Mouse (Mus musculus) embryonic facial prominence, embryonic 15.5 days (tissue): ENCODE measurements around the gene Rmnd5b. TPM values are rescaled to one million over a fixed set of nuclear protein-coding genes. Genes with fewer than 3 reads are reported as not detected.

Source experiments
- ATAC-seq: fragments of 200-750 bp; cut with Nextera tagmentation; 2 replicates; pipeline ENCODE4 v1.8.0; 2017; ENCODE audit warnings: low read depth, moderate TSS enrichment; ENCODE audit not compliant: insufficient number of reproducible peaks, low FRiP score, low TSS enrichment
- H3K27ac ChIP-seq: fragments of 300-500 bp; sonication (generic); replicated peaks from 2 replicates; pipeline ENCODE4 v1.5.1; 2015; ENCODE audit warnings: mild to moderate bottlenecking, inconsistent platforms
- H3K27me3 ChIP-seq: fragments of 300-500 bp; sonication (generic); 2 replicates; pipeline ENCODE4 v1.6.1; 2015; ENCODE audit warnings: inconsistent platforms
- H3K36me3 ChIP-seq: fragments of 300-500 bp; sonication (generic); 2 replicates; pipeline ENCODE4 v1.6.1; 2015; ENCODE audit warnings: mild to moderate bottlenecking, inconsistent platforms
- H3K4me1 ChIP-seq: fragments of 300-500 bp; sonication (generic); 2 replicates; pipeline ENCODE4 v1.6.1; 2015; ENCODE audit warnings: inconsistent platforms
- H3K4me2 ChIP-seq: fragments of 300-500 bp; sonication (generic); replicated peaks from 2 replicates; pipeline ENCODE4 v1.6.1; 2015; ENCODE audit warnings: mild to moderate bottlenecking, inconsistent platforms
- H3K4me3 ChIP-seq: fragments of 300-500 bp; sonication (generic); replicated peaks from 2 replicates; pipeline ENCODE4 v1.5.1; 2015; ENCODE audit warnings: mild to moderate bottlenecking, inconsistent platforms
- H3K9ac ChIP-seq: fragments of 300-500 bp; sonication (generic); 2 replicates; pipeline ENCODE4 v1.6.1; 2015; ENCODE audit warnings: inconsistent platforms
- H3K9me3 ChIP-seq: fragments of 300-500 bp; sonication (generic); replicated peaks from 2 replicates; pipeline ENCODE4 v1.6.1; 2016; ENCODE audit warnings: inconsistent platforms
- WGBS: fragments of 180-500 bp; shearing (Covaris S2); methylation state at CpG from one replicate; pipeline ENCODE4 v1.1.7; 2015; 5-methylcytosine and 5-hydroxymethylcytosine counted together
- polyA plus RNA-seq: library from polyadenylated mRNA; unstranded; fragments of >200 nt; fragmentation: Nextera tagmentation; extraction: Ambion mirVana; gene quantifications from 2 replicates; pipeline ENCODE4 v1.2.1, GENCODE M21; 2015

Gene Rmnd5b
- polyA plus RNA-seq, 1 experiment from 2014 or later: 53.1 TPM

DNA sequence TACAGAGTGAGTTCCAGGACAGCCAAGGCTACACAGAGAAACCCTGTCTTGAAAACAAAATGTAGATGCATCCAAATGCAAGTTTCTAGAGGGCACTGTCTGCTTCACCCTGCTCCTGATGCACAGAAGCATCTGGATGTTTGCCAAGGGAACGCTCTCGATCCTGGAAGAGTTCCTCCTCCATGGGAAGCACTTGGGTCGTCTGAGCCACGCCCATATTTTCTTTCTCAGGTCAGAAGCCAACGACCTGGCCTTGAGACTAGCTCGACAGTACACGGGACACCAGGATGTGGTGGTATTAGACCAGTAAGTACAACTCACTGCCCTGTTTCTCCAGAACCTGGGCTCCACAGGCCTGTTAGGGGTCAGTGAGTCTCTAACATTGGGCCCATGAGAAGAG, 44.5 kb downstream of the Rmnd5b start:
- no peak overlapping the region for H3K27ac ChIP-seq
- no peaks in the 10 kb centered on the region for H3K9me3 ChIP-seq
- no peak overlapping the region for H3K9ac ChIP-seq
- WGBS: 70% methylated on average over 7 of the region's 7 CpGs
- H3K4me2 ChIP-seq: no peak overlapping the region
- no peak for ATAC-seq
- peaks cover 89% of the 10 kb centered on the region for H3K36me3 ChIP-seq
- no peaks in the 10 kb centered on the region for H3K27me3 ChIP-seq
- no peak overlapping the region for H3K4me3 ChIP-seq
- 0 out of 2 replicates have a peak, but pooled peaks cover 5% of the 10 kb centered on the region for H3K4me1 ChIP-seq

DNA sequence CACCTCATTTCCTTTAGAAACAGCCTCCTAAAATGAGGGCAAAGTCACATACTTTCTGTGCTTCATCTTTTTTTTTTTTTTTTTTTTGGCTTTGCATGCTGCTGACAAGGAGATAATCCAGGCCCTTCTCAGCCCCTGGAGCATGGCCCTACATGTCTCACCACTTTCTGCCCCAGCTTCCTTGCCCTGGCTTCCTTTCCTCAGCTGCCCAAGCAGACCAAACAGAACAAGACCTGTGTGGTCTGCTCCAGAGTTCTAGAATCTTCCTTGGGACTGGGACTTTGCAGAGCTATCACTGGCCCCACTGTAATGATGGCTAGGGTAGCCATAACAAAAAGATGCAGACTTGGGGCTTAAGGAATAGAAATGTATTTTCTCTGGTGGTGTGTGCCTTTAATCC, 45.7 kb downstream of the Rmnd5b start:
- Histone ChIP-seq H3K4me2 (no peak overlapping the region), H3K27me3 (no peaks in the 10 kb centered on the region), H3K27ac (no peak overlapping the region), H3K36me3 (peaks cover 77% of the 10 kb centered on the region), H3K4me3 (no peak overlapping the region), H3K4me1 (peaks cover 15% of the 10 kb centered on the region; the same call in 1 of the 2 replicates), H3K9ac (no peak overlapping the region), H3K9me3 (no peaks in the 10 kb centered on the region)
- ATAC-seq: no peak

DNA sequence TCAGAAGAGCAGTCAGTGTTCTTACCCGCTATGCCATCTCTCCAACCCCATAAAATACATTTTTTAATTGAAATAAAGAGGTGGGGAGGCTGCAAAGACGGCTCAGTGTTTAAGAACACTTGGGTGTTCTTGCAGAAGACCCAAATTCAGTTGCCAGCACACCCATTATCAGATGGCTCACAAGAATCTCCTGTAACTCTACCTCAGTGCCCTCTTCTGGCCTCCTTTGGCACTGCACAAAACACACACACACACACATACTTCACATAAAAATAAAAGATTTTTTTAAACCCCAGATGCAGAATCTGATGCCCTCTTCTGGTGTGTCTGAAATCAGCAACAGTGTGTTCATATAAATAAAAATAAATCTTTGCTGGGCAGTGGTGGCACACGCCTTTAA, 46.9 kb downstream of the Rmnd5b start:
- H3K4me3 ChIP-seq: no peak overlapping the region
- no peaks in the 10 kb centered on the region for H3K27me3 ChIP-seq
- peaks cover 70% of the 10 kb centered on the region for H3K36me3 ChIP-seq
- ATAC-seq: no peak
- H3K27ac ChIP-seq: no peak overlapping the region
- H3K4me1 ChIP-seq: peaks cover 19% of the 10 kb centered on the region
- no peak overlapping the region for H3K9ac ChIP-seq
- H3K9me3 ChIP-seq: no peaks in the 10 kb centered on the region
- no peak overlapping the region for H3K4me2 ChIP-seq
- WGBS: 96% methylated on average over 3 of the region's 3 CpGs

DNA sequence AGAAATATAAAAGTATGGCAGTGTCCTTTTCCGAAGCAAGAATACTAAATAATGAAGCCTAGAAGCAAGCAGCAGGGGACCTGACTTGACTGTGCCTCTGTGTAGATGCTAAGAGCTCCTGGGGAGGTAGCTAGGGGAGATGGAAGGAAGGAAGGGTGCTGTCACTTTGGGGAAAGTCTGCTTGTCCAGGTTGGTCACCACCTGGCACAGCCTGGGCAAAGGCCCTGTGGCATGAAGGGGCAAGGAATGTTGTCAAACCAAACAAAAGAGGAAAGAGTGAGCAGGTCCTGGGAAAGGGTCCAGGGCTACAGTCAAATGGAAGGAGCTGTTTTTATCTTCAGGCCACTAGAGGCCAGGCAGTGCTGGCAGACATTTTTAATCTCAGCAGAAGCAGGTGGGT, 48.6 kb downstream of the Rmnd5b start:
- no peak overlapping the region for H3K4me3 ChIP-seq
- H3K4me2 ChIP-seq: no peak overlapping the region
- H3K27ac ChIP-seq: no peak overlapping the region
- H3K9ac ChIP-seq: no peak overlapping the region
- peaks cover 52% of the 10 kb centered on the region for H3K36me3 ChIP-seq
- 90% methylated on average over 1 of the region's 1 CpGs for WGBS
- no peaks in the 10 kb centered on the region for H3K27me3 ChIP-seq
- H3K4me1 ChIP-seq: peaks cover 28% of the 10 kb centered on the region
- no peaks in the 10 kb centered on the region for H3K9me3 ChIP-seq
- ATAC-seq: no peak

DNA sequence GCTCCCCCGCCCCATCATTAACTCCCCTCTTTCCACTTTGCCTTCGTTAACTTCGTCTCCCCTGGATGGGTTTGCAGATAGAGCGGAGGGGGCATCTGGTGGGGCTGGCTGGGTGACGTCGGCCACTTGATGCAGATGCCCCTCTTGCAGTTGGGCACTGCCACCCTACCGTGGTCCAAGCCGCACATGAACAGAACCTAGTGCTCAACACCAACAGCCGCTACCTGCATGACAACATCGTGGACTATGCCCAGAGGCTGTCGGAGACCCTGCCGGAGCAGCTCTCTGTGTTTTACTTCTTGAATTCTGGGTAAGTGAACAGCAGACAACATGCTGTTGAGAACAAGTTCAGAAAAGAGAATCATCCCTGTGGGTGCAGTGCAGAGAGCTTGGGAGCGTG, 49.3 kb downstream of the Rmnd5b start:
- WGBS: 90% methylated on average over 13 of the region's 13 CpGs
- H3K4me3 ChIP-seq: no peak overlapping the region
- peaks cover 28% of the 10 kb centered on the region for H3K4me1 ChIP-seq
- H3K27me3 ChIP-seq: no peaks in the 10 kb centered on the region
- H3K9me3 ChIP-seq: no peaks in the 10 kb centered on the region
- no peak for ATAC-seq
- no peak overlapping the region for H3K4me2 ChIP-seq
- H3K36me3 ChIP-seq: peaks cover 46% of the 10 kb centered on the region
- no peak overlapping the region for H3K9ac ChIP-seq
- no peak overlapping the region for H3K27ac ChIP-seq

DNA sequence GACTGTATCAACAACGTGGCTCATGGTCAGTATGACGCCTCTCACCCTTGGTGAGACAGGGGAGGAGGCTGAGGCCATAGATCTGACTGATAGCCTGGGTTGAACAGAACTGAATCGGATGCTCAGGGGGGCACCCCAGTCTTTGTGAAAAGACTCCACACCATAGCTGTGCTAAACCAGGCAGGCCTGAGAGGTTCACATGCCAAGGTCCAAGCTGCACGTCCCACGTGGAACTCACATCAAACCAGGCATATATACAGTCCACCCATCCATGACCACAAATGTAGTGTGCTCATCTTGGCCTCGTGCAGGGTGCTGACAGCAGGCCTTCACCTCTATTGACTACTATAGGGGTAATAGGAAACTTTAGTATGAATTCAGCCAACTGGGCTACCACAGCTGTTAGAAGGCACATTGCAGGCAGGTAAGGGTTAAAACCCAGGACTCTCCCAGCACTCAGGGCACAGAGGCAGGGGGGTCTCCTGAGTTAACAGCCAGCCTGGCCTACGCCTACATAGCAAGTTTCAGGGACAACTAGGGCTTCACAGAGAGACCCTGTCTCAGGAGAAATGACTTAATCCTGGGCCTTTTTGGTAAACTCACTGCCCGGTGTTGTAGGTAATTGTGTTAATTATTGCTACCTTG, 50.0 kb downstream of the Rmnd5b start:
- Histone ChIP-seq H3K27ac (no peak overlapping the region), H3K4me2 (peak overlapping the region; percentile 80), H3K27me3 (no peaks in the 10 kb centered on the region), H3K4me3 (peak overlapping the region; percentile 83), H3K36me3 (peaks cover 40% of the 10 kb centered on the region), H3K4me1 (peaks cover 28% of the 10 kb centered on the region), H3K9me3 (no peaks in the 10 kb centered on the region), H3K9ac (peak overlapping the region; percentile 72; the same call in 1 of the 2 replicates)
- ATAC-seq: no peak
- WGBS: 61% methylated on average over 8 of the region's 8 CpGs

DNA sequence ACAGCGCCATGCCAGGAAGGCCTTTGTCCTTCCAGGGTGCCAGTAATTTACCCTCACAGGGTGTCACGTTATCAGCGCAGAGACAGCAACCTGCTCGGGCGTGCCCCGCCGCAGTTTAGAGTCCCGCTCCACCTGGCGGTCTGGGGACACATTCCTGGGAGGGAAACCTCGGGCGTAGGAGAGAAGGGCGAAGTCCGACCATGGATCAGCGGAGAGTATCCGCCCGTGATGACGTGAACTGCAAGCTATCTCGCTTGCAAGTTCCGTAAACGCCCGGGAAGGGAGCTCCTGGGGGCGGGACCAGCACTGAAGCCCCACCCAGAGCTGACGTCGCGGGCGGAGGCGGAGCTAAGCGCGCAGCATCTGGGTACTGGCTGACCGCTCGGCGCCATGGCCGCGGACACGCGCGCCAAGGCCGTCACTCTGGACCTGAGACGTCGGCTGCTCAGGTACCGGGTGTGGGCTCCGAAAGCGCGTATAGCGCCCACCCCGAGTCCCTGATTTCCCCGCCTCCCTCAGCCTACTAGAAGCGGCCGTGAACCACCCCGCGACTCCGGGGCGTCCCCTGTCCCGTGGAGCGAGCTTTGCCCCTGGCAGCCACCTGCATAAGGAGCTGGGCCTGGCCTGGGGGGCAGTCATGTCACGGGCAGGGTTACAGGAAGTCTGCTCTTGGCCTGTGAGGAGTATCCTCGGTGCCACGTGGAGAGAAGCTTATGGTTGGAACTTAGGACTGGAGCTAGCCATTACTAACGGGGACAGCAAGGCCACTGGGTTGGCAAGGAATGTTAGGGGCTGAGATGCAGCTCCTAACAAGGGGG, 51.1 kb downstream of the Rmnd5b start, which contains the start of gene Phykpl:
Phykpl (plus strand) TSS at position 327 of the 818 bp plus-strand sequence.
- under 1% methylated on average over 59 of the region's 59 CpGs for WGBS
- Histone ChIP-seq H3K27me3 (no peaks in the 10 kb centered on the region), H3K4me2 (peak within 1 kb of the TSS; percentile 80), H3K27ac (peak within 1 kb of the TSS; percentile 93), H3K9ac (peak within 1 kb of the TSS; percentile 72), H3K4me3 (peak within 1 kb of the TSS; percentile 83), H3K36me3 (peaks cover 30% of the 10 kb centered on the region), H3K9me3 (no peaks in the 10 kb centered on the region), H3K4me1 (peaks cover 28% of the 10 kb centered on the region)
- ATAC-seq: peak; percentile 93

DNA sequence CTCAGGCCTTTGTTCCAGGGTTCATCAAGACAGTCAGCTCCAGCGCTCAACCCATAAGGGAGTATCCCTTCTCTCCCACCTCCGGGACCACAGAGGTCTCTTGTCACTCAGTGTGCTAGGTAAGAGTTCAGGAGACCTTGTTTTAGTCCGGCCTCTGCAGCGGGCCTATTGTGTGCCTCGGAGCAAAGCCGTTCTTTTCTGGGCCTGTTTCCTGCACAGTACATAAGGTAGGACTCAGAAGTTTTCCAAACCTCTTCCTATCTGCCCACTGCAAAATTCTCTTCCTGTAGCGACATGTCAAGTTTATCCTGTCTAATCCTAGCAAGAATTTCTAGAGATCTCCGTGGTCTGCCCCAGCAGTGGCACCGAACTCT, 51.7 kb downstream of the Rmnd5b start:
- H3K36me3 ChIP-seq: peaks cover 24% of the 10 kb centered on the region
- H3K27ac ChIP-seq: peak overlapping the region; percentile 93
- peak overlapping the region; percentile 72 for H3K9ac ChIP-seq
- no peaks in the 10 kb centered on the region for H3K9me3 ChIP-seq
- peaks cover 28% of the 10 kb centered on the region for H3K4me1 ChIP-seq
- 14% methylated on average over 9 of the region's 9 CpGs for WGBS
- no peak for ATAC-seq
- H3K27me3 ChIP-seq: no peaks in the 10 kb centered on the region
- H3K4me2 ChIP-seq: peak overlapping the region; percentile 80
- peak overlapping the region; percentile 83 for H3K4me3 ChIP-seq

DNA sequence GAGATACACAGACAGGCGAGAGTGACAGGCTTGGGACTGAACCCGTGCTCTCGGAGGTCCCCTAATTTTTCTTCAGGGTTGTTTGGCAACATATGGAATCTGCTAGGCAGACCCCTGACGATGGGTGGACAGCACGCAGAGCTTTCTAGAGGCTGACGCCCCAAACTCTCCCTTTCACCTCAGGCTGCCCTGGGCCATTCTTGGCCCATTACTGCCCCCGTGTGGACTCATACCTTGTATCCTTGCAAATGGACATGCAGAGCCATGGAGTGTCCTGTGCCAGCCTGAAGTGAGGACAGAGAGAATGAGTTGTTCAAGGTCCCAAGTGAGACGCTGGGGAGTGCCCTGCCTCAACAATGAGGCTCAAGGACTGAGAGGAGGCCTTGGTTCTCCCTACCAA, 53.0 kb downstream of the Rmnd5b start:
- Histone ChIP-seq H3K27ac (no peak overlapping the region), H3K4me1 (peaks cover 28% of the 10 kb centered on the region), H3K9me3 (no peaks in the 10 kb centered on the region), H3K36me3 (peaks cover 11% of the 10 kb centered on the region), H3K27me3 (no peaks in the 10 kb centered on the region), H3K9ac (no peak overlapping the region), H3K4me2 (no peak overlapping the region), H3K4me3 (no peak overlapping the region)
- whole genome bisulfite sequencing: 22% methylated on average over 8 of the region's 8 CpGs
- ATAC-seq: no peak

DNA sequence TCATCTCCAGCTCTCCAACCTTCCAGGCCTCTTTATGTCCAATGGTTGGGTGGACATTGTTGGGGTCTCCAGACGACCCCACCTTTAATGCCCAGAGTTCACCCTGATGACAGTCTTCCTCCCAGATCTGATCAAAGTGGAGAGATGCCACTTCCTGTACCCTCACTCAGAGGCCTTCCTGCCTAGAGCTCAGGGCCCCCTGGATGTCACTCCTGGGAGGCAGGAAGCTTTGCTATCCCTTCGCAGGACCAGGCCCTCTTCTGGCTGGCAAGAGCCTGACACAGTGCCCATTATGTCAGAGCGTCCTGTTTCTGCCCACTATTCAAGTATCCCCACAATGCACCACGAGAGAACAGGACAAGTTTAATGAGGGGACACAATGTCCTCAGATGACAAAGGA, 56.7 kb downstream of the Rmnd5b start:
- Histone ChIP-seq H3K4me3 (no peak overlapping the region), H3K4me2 (no peak overlapping the region), H3K27ac (no peak overlapping the region), H3K4me1 (peaks cover 10% of the 10 kb centered on the region), H3K9me3 (no peaks in the 10 kb centered on the region), H3K27me3 (no peaks in the 10 kb centered on the region), H3K9ac (no peak overlapping the region), H3K36me3 (no peaks in the 10 kb centered on the region)
- 78% methylated on average over 4 of the region's 4 CpGs for WGBS
- no peak for ATAC-seq

DNA sequence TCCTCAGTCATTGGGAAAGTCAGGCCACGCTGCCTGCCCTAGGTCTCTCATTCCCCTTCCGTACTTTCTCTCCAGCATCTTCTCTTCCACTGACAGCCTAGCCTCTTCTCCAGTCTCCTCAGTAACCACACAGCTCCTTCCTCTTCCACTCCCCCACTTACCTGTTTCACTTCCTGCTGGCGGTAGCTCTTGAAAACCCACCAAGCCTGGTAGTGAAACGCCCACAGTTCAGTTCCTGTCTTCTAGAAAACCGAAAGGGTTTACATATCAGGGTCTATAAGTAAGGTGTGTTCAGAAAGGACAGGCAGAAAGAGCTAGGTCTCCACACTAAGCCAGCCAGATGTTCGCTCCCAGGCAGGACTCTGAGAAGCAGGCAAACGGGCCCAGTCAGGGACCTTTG, 58.1 kb downstream of the Rmnd5b start:
- no peak overlapping the region for H3K4me3 ChIP-seq
- no peak overlapping the region for H3K4me2 ChIP-seq
- H3K27me3 ChIP-seq: no peaks in the 10 kb centered on the region
- no peak for ATAC-seq
- WGBS: 82% methylated on average over 7 of the region's 7 CpGs
- no peaks in the 10 kb centered on the region for H3K36me3 ChIP-seq
- no peaks in the 10 kb centered on the region for H3K4me1 ChIP-seq
- H3K9ac ChIP-seq: no peak overlapping the region
- no peak overlapping the region for H3K27ac ChIP-seq
- no peaks in the 10 kb centered on the region for H3K9me3 ChIP-seq
